Mouse (Mus musculus) midbrain, embryonic 11.5 days (tissue): Measurements from ENCODE around the gene Mrpl4. TPM values are rescaled to one million over a fixed set of nuclear protein-coding genes. Genes with fewer than 3 reads are reported as not detected.

Experiments
- ATAC-seq: fragments of 200-750 bp; cut with Nextera tagmentation; 2 replicates; pipeline ENCODE4 v1.8.0; 2017; ENCODE audit warnings: moderate TSS enrichment, moderate library complexity; ENCODE audit not compliant: low FRiP score
- DNase-seq: peaks from one replicate; pipeline ENCODE4 v3.0.0; 2015; ENCODE audit warnings: low spot score; ENCODE audit errors: missing footprints
- H3K27ac ChIP-seq: fragments of 300-500 bp; sonication (generic); 2 replicates; pipeline ENCODE4 v1.5.1; 2014; ENCODE audit warnings: low read depth, low read length
- H3K27me3 ChIP-seq: fragments of 300-500 bp; sonication (generic); 2 replicates; pipeline ENCODE4 v1.6.1; 2014; ENCODE audit warnings: mild to moderate bottlenecking, low read length, moderate library complexity, mixed read lengths; ENCODE audit not compliant: control insufficient read depth, insufficient read depth
- H3K36me3 ChIP-seq: fragments of 300-500 bp; sonication (generic); 2 replicates; pipeline ENCODE4 v1.6.1; 2014; ENCODE audit warnings: mild to moderate bottlenecking, low read length, moderate library complexity, mixed read lengths; ENCODE audit not compliant: control insufficient read depth, insufficient read depth
- H3K4me1 ChIP-seq: fragments of 300-500 bp; sonication (generic); 2 replicates; pipeline ENCODE4 v1.6.1; 2014; ENCODE audit warnings: low read length; ENCODE audit not compliant: control insufficient read depth, insufficient read depth
- H3K4me2 ChIP-seq: fragments of 300-500 bp; sonication (generic); 2 replicates; pipeline ENCODE4 v1.6.1; 2014; ENCODE audit warnings: mild to moderate bottlenecking, moderate library complexity
- H3K4me3 ChIP-seq: fragments of 300-500 bp; sonication (generic); 2 replicates; pipeline ENCODE4 v1.5.1; 2014; ENCODE audit warnings: low read depth, low read length
- H3K9ac ChIP-seq: fragments of 300-500 bp; sonication (generic); 2 replicates; pipeline ENCODE4 v1.6.1; 2014; ENCODE audit warnings: low read length
- H3K9me3 ChIP-seq: fragments of 300-500 bp; sonication (generic); 2 replicates; pipeline ENCODE4 v1.6.1; 2016; ENCODE audit warnings: low read length; ENCODE audit not compliant: control insufficient read depth
- WGBS: fragments of 180-500 bp; shearing (Covaris S2); extraction: QIAGEN DNeasy Blood & Tissue Kit; methylation state at CpG from one replicate; pipeline ENCODE4 v1.1.7; 2014; 5-methylcytosine and 5-hydroxymethylcytosine counted together
- polyA plus RNA-seq: library from polyadenylated mRNA; unstranded; fragments of >200 nt; fragmentation: Nextera tagmentation; extraction: Ambion mirVana; gene quantifications from 2 replicates; pipeline ENCODE4 v1.2.1, GENCODE M21; 2014

The Mrpl4 gene
- polyA plus RNA-seq, 1 experiment from 2014 or later: 121 TPM

GRCm38 (mm10) chr9:21021363-21021762, 18.8 kb downstream of the Mrpl4 start:
- Histone ChIP-seq H3K27ac (no peak overlapping the region), H3K9ac (no peak overlapping the region), H3K36me3 (no peaks in the 10 kb centered on the region), H3K4me3 (no peak overlapping the region), H3K9me3 (no peaks in the 10 kb centered on the region), H3K4me1 (no peaks in the 10 kb centered on the region), H3K27me3 (peaks cover 14% of the 10 kb centered on the region), H3K4me2 (no peak overlapping the region)
- WGBS: 82% methylated on average over 3 of the region's 3 CpGs
- DNase-seq (no peak), ATAC-seq (no peak)

- 65% methylated on average over 6 of the region's 6 CpGs for WGBS
- Histone ChIP-seq H3K27me3 (peaks cover 4% of the 10 kb centered on the region), H3K27ac (no peak overlapping the region), H3K9me3 (no peaks in the 10 kb centered on the region), H3K9ac (no peak overlapping the region), H3K36me3 (no peaks in the 10 kb centered on the region), H3K4me1 (no peaks in the 10 kb centered on the region), H3K4me3 (no peak overlapping the region), H3K4me2 (no peak overlapping the region)
- DNase-seq (peak; percentile 71), ATAC-seq (no peak)
Measured at GRCm38 (mm10) chr9:21022288-21022687, 19.8 kb downstream of the Mrpl4 start.

GRCm38 (mm10) chr9:21022726-21023125, 20.2 kb downstream of the Mrpl4 start:
- Histone ChIP-seq H3K27ac (no peak overlapping the region), H3K9ac (no peak overlapping the region), H3K9me3 (no peaks in the 10 kb centered on the region), H3K27me3 (no peaks in the 10 kb centered on the region; the same call in 1 of the 2 replicates), H3K4me2 (no peak overlapping the region), H3K36me3 (no peaks in the 10 kb centered on the region), H3K4me1 (no peaks in the 10 kb centered on the region), H3K4me3 (no peak overlapping the region)
- DNase-seq (peak; percentile 65), ATAC-seq (no peak)
- 86% methylated on average over 1 of the region's 1 CpGs for WGBS

- H3K36me3 ChIP-seq: no peaks in the 10 kb centered on the region
- 75% methylated on average over 19 of the region's 19 CpGs for WGBS
- H3K4me2 ChIP-seq: no peak overlapping the region
- no peak overlapping the region for H3K4me3 ChIP-seq
- peaks cover 24% of the 10 kb centered on the region for H3K27me3 ChIP-seq
- H3K27ac ChIP-seq: no peak overlapping the region
- ATAC-seq (no peak), DNase-seq (peak; percentile 35)
- no peak overlapping the region for H3K9ac ChIP-seq
- peaks cover 5% of the 10 kb centered on the region for H3K4me1 ChIP-seq
- H3K9me3 ChIP-seq: no peaks in the 10 kb centered on the region
Measured at GRCm38 (mm10) chr9:21025258-21025810, 22.8 kb downstream of the Mrpl4 start.

GRCm38 (mm10) chr9:21026849-21027248, 24.3 kb downstream of the Mrpl4 start:
- Histone ChIP-seq H3K36me3 (no peaks in the 10 kb centered on the region), H3K9me3 (no peaks in the 10 kb centered on the region), H3K27me3 (peaks cover 38% of the 10 kb centered on the region), H3K9ac (no peak overlapping the region), H3K27ac (no peak overlapping the region), H3K4me1 (peaks cover 13% of the 10 kb centered on the region), H3K4me3 (no peak overlapping the region), H3K4me2 (no peak overlapping the region)
- DNase-seq: peak; percentile 39
- ATAC-seq: no peak
- 83% methylated on average over 12 of the region's 12 CpGs for WGBS

- DNase-seq: peak; percentile 81
Measured at GRCm38 (mm10) chr9:21027774-21028290, 25.3 kb downstream of the Mrpl4 start.

GRCm38 (mm10) chr9:21028560-21029110, 26.1 kb downstream of the Mrpl4 start:
- Histone ChIP-seq H3K27ac (no peak overlapping the region), H3K27me3 (peaks cover 56% of the 10 kb centered on the region)

More at GRCm38 (mm10) chr9:21027774-21028290, 25.3 kb downstream of the Mrpl4 start:
- H3K4me3 ChIP-seq: no peak overlapping the region
- H3K4me1 ChIP-seq: peaks cover 21% of the 10 kb centered on the region
- no peaks in the 10 kb centered on the region for H3K9me3 ChIP-seq
- no peak overlapping the region for H3K27ac ChIP-seq
- no peaks in the 10 kb centered on the region for H3K36me3 ChIP-seq
- H3K4me2 ChIP-seq: no peak overlapping the region
- peaks cover 48% of the 10 kb centered on the region for H3K27me3 ChIP-seq
- no peak for ATAC-seq
- WGBS: 52% methylated on average over 8 of the region's 8 CpGs
- H3K9ac ChIP-seq: no peak overlapping the region

GRCm38 (mm10) chr9:21029291-21030054, 26.9 kb downstream of the Mrpl4 start, which contains the start of gene Icam4:
Gene Icam4 (plus strand): TSS chr9:21029373.
- peak; percentile 7; the same call in 1 of the 2 replicates for ATAC-seq
- no peak within 1 kb of the TSS; the same call in 1 of the 2 replicates for H3K27ac ChIP-seq
- 3% methylated on average over 37 of the region's 37 CpGs for WGBS

More at GRCm38 (mm10) chr9:21028560-21029110, 26.1 kb downstream of the Mrpl4 start:
- Histone ChIP-seq H3K4me3 (no peak overlapping the region), H3K9ac (no peak overlapping the region), H3K9me3 (no peaks in the 10 kb centered on the region), H3K4me1 (peaks cover 28% of the 10 kb centered on the region), H3K4me2 (no peak overlapping the region), H3K36me3 (no peaks in the 10 kb centered on the region)
- 70% methylated on average over 6 of the region's 6 CpGs for WGBS
- no peak for DNase-seq
- ATAC-seq: no peak

More at GRCm38 (mm10) chr9:21029291-21030054, 26.9 kb downstream of the Mrpl4 start, which contains the start of gene Icam4:
- H3K9me3 ChIP-seq: no peaks in the 10 kb centered on the region
- H3K4me3 ChIP-seq: peak within 1 kb of the TSS; percentile 22
- H3K36me3 ChIP-seq: no peaks in the 10 kb centered on the region
- H3K4me2 ChIP-seq: peak within 1 kb of the TSS; percentile 47
- peaks cover 64% of the 10 kb centered on the region for H3K27me3 ChIP-seq
- peak; percentile 96 for DNase-seq
- peak within 1 kb of the TSS; percentile 50 for H3K9ac ChIP-seq
- H3K4me1 ChIP-seq: peaks cover 28% of the 10 kb centered on the region
